Mouse (Mus musculus) lung, postnatal 10 days (tissue): ENCODE measurements around the gene Mfap1b.

Experiments
- DNase-seq: peaks from one replicate; pipeline ENCODE4 v3.0.0; 2021

Gene Mfap1b

GRCm38 (mm10) chr2:121423166-121423565 is 50.7 kb downstream of the Mfap1b start:
- DNase-seq: no peak

- DNase-seq: no peak
Measured at GRCm38 (mm10) chr2:121418476-121418875, 55.4 kb downstream of the Mfap1b start.

- DNase-seq: no peak
Measured at GRCm38 (mm10) chr2:121416356-121416755, 57.5 kb downstream of the Mfap1b start.

GRCm38 (mm10) chr2:121415591-121415990 is 58.3 kb downstream of the Mfap1b start:
- no peak for DNase-seq

GRCm38 (mm10) chr2:121415103-121415502 is 58.8 kb downstream of the Mfap1b start:
- no peak for DNase-seq

- peak; percentile 48 for DNase-seq
Measured at GRCm38 (mm10) chr2:121414139-121414685, 59.7 kb downstream of the Mfap1b start.

- peak; percentile 98 for DNase-seq
Measured at GRCm38 (mm10) chr2:121413387-121414042, 60.4 kb downstream of the Mfap1b start, which contains the start of the genes Pdia3 and Catsper2. TSS of gene Pdia3 (plus strand) at chr2:121413775. TSS of gene Catsper2 (minus strand) at chr2:121413792.

- DNase-seq: no peak
Measured at GRCm38 (mm10) chr2:121412843-121413386, 61.0 kb downstream of the Mfap1b start.
